Mouse (Mus musculus) gonadal fat pad, adult 2 months (tissue): ENCODE data around the gene Glul. TPM values are rescaled to one million over a fixed set of nuclear protein-coding genes. Genes with fewer than 3 reads are reported as not detected.

ENCODE experiments used
- polyA plus RNA-seq: library from polyadenylated mRNA; depleted of rRNA; stranded (reverse); fragments of >200 nt; gene quantifications from 2 replicates; pipeline ENCODE4 v1.2.3, GENCODE M21; 2012; rRNA removed

Gene Glul
- polyA plus RNA-seq, 1 experiment, result 1,893 TPM

Other genes starting within 250 kb of the Glul start
- gene Rgs8, start 246.9 kb upstream of the Glul start, polyA plus RNA-seq, result 0.01 TPM in 1 of 2 replicates, not detected in the other
- gene Rgs16, start 159.6 kb upstream of the Glul start, polyA plus RNA-seq, result 1.1 and 1.6 TPM in 2 replicates
- gene Rnasel, start 150.5 kb upstream of the Glul start, polyA plus RNA-seq, result 8.7 and 10.6 TPM in 2 replicates
- gene Rgsl1, start 55.8 kb upstream of the Glul start, polyA plus RNA-seq, result 0.76 and 1.2 TPM in 2 replicates
- gene Teddm1b, start 25.6 kb upstream of the Glul start, polyA plus RNA-seq, result 251 and 406 TPM in 2 replicates
- gene Teddm1a, start 8.2 kb upstream of the Glul start, polyA plus RNA-seq, result 1,422 and 1,881 TPM in 2 replicates
- gene Teddm2, start 284 bp downstream of the Glul start, polyA plus RNA-seq, result 1,587 and 1,994 TPM in 2 replicates